Mouse (Mus musculus) stomach, postnatal 0 days (tissue): Measurements from ENCODE around the gene Prm3.

Experiments used
- CTCF ChIP-seq: IDR thresholded peaks from 2 replicates; pipeline ENCODE4 v1.5.1; 2016; ENCODE audit warnings: antibody characterized with exemption, low read depth, mild to moderate bottlenecking, moderate library complexity
- EP300 ChIP-seq: optimal IDR thresholded peaks from 2 replicates; pipeline ENCODE3; 2016; ENCODE audit warnings: antibody characterized with exemption

GRCm38 (mm10) chr16:10834542-10834910 lies 43.8 kb upstream of the Prm3 start:
- TF ChIP-seq EP300 = no peak
- TF ChIP-seq CTCF = no peak
